Mouse (Mus musculus): ENCODE data around the gene Pla2g1b.

- no peak for TF ChIP-seq CTCF (IDR thresholded peaks at IDR 0.05; ENCODE audit: low read depth)
- TF ChIP-seq EP300 (IDR thresholded peaks at IDR 0.05; ENCODE audit: low read depth): no peak
Measured at GRCm38 (mm10) chr5:115436421-115437124, 29.5 kb upstream of the Pla2g1b start.

Data from heart, postnatal 0 days (tissue).